Mouse (Mus musculus) ZHBTc4 (cell line): ENCODE measurements around the gene Mybl2.

Source experiments
- DNase-seq: peaks from one replicate; pipeline ENCODE4 v3.0.0-alpha.2; 2011; ENCODE audit warnings: low read depth, low spot score

Mybl2 gene

DNA sequence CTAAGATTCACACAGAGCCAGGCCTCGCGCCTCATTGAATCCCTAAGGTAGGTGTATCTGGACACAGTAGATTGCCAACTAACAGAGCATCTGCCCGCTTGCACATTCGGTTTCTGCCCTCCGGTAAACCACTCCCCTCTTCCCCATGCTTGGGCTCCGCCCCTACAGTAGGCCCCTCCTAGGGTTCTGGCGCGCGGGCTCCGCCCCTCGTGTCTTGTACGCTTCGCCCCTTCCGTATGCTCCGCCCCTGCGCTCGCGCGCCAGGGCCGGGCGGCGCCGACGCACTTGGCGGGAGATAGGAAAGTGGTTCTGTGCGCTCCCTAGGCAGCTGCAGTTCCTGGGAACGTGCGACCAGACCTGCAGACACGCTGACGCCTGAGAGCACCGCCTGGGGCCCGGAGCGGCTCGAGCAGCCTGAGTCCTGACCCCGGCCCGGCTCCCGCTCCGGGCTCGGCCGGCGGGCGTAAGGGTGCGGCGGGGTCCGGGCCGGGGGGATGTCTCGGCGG, at the start of gene Mybl2:
TSS of gene Mybl2 (plus strand) at position 353 of the 506 bp plus-strand sequence.
- peak; percentile 99 for DNase-seq

DNA sequence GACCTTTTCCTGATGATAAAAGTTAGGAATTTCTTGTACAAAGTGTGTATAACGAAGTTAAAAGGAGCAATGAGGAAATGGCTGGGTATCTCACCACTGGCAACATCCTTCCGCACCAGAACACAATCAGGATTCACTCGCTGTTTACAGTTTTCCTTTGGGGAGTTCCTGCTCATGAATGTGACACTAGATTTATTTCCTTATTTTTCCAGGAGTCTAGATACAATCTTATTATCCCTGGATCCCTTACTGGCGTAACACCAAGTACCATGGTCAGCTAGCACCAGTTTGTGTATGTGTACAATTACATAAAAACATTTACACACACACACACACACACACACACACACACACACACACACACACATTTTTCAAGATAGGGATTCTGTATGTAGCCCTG, 47.2 kb upstream of the Mybl2 start:
- no peak for DNase-seq

DNA sequence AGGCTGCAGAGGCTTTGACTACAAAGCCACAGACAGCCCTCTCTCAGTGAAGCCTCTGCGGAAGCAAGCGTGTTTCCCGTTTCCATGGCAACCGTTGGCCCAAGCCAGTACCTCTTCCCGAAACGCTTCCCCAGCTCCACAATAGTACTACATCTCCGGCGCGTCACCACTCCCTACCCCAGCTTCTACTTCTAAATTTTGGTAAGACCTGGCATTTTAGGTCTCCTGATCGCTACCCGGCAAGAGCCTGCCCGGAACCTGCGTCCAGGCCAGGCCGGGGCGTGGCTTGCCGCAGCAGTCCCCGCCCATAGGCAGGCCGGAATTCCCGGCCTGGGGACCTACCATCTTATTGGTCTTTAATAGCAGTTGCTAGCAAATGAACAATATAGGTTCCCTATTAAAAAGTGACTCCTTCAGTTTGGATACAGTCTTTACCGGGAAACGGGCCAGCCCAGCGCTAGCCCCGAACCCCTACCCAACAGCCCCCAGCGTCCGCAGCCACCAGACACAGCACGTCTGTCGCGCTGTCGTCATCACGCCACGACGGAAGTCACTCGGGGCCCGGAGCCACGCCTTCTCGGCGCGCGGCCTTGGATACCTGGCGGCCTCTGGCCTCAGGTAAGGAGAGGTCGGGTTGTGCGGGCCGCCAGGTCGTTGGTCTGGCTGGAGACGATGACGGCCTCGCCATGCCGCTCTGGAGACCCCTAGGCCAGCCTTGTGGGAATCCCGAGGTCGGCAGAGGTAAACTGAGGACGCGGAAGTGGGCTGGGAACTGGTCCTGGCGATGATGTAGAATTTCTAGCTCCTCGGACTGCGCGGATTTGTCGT, 37.4 kb upstream of the Mybl2 start, which contains the start of gene Ift52:
TSS of gene Ift52 (plus strand) at position 439 of the 828 bp plus-strand sequence.
- DNase-seq = peak; percentile 94

DNA sequence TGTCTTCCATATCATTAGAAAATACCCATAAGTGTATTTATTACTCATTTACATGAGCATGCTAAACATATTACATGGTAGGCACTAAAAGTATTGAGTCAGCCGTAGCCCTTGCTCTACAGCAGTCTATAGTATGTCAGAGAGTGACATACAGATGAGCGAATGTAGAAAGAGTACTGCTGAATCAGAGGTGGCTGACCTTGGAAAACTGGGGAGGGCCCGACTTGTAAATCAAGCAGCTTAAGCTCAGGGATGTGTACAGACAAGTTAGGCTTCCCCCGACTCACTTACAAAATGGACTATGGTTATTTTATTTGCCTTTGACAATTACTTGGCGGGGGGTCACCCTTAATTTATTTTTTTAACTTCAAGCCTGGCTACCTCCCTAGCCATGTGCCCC, 23.2 kb upstream of the Mybl2 start:
- peak; percentile 90 for DNase-seq

DNA sequence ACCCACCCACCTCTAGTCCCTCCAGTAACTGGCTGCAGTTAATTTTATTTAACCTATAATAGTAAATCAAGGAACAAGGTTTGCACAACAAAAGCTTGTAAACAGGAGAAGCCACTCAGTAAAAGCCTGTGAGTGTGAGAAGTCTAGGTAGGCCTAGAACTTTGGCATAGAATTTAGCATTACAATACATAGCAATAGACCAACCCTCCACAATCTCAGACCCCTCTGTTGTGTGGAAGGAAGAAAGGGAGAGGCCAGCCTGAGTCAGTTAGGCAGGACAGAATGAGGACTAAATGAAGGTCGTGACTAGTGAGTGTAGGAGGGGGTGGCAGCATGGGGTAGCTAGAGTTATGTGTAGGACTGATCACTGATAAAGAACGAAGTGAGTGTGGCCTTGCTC, 22.7 kb upstream of the Mybl2 start:
- peak; percentile 96 for DNase-seq

DNA sequence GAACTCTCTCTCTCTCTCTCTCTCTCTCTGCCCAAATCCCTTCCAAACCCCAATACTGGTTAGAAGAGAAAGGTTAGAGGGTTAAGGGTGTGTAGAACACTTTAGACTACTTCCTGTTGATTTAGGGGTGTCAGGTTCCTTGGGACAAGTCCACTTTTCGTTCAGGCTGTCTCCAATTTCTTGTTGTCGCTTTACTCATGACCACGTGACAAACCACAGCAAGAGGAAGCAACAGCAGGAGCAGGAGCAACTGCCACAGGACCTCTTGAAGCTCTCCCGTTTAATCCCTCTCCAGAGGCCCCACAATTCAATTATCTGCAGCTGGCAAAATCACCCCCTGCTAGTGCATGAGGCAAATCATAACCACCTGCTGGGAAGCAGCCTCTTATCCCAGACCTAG, 21.9 kb upstream of the Mybl2 start:
- DNase-seq = peak; percentile 68

DNA sequence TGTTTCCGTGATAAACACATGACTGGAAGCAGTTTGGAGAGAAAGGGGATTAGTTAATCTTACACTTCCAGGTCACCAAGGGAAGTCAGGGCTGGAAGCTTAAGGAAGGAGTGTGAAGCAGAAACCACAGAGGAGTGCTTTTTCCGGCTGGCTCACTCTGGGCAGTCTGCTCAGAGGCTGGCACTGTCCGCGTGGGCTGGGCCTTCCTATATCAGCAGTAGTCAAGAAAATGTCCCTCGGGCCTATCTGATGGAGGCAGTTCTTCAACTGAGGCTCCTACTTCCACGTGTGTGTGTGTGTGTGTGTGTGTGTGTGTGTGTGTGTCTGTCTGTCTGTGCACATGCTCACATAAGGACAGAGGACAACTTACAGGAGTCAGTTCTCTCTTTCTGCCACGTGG, 14.5 kb upstream of the Mybl2 start:
- no peak for DNase-seq

DNA sequence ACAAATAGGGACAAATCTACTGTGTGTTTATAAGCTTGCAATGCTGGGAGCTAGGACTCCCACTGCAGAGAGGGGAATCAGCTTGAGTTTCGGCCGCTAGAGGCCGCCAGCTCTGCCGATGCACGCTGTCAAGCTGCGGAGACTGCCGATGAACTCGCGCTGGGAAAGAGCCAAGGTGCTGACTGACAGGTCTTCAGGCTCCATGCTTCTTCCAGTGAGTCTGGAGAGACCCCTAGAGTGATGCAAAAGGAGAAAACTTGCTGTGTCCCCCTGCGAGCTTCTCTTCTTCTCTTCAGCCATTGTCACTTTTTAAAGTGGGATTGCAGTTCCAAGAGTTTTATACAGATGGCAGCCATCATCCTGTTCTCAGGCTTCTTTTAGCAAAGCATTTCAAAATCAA, 6.4 kb upstream of the Mybl2 start:
- DNase-seq = peak; percentile 89

DNA sequence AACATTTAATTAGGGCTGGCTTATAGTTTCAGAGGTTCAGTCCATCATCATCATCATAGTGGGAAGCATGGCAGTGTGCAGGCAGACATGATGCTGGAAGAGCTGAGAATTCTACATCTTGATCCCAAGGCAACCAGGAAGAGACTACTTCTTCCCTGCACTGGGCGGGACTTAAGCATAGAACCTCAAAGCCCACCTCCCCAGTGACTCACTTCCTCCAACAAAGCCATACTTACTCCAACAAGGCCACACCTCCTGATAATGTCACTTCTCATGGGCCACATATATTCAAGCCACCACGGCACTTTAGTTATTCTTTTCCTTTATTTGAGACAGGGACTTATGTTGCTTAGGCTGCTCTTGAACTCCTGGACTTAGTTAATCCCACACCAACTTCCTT, 5.4 kb upstream of the Mybl2 start:
- no peak for DNase-seq

DNA sequence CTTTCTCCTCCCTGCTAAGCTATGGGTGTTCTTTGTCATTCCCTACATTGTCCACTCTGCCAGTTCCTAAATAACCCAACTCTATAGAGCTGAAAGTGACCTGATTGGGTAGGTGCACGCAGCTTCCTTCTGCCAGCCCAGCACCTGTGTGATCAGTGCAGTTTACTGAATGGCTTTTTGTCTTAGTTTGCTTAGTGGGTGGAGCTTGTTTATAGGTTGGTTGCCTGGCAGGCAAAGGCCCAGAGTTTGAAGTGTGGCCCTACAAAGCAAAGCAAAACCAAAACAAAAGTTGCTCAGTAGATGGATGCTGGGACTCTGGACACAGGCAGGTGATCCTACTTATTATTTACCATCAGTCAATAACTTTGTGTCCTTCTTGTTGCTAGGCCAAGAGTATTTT, 2.8 kb upstream of the Mybl2 start:
- DNase-seq = peak; percentile 92

DNA sequence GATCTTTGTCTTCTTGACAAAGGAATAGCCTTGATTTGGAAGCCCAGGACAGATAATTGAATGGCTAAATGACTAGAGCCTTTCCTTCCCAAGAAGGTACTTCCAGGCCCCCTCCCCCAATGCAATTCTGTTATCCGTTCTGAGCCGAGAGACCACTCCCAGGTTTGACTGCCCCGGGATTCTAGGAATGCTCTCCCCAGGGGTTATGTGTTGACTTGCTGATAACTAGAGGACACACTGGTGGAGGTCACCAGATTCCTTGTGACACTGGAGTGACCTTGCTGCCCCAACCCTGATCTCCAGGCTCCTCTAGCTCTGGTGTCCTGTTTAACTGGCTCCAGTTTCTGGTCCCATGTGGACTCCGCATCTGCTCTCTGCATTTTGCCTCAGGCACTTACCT, 2.4 kb upstream of the Mybl2 start:
- DNase-seq = peak; percentile 97

DNA sequence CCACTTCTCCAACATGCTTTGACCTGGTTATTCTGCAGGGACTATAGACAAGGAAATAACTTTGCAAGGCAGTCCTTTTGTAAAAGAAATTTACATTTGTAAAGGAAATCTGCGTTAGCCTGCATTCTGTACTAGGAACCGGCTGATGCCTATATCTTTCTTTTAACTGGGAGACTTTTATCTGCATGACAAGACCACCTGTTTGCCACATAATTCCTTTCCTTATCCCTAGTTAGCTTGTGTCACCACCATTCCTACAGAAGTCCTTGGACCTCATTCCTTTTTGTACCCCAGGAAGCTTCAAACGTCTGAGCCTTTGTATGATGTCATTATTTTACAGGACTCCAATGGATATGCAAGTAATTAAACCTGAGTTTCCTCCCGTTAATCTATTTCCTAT, 1.7 kb upstream of the Mybl2 start:
- DNase-seq = no peak

DNA sequence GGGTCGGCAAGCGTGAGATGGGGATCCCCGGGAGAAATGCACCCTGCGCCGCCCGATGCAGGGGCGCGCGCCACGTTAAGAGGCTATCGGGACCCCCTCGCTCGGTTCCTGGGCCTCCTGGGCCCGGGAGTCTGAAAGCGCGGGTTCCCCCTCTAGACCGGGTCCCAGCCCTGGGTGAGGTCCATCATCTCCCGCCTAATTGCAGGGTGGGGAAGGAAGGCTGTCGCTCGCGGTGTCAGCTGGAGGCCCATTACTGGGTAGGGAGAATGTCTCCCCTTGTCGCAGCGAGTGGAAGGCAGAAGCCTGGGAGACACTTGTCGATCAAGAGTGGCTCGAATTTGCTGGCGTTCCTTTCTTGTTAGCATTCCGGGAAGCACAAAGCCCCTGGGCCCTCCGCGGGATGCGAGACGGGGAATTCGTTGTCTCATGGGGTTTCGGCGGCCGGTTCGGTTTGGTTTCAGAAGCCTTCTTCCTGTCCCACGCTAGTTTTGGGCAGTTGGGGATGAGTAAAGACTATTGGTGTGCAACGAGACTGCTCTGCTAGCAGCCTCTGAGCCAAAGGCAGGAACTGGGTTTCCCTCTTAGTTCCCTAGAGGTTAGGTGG, 506 bp downstream of the Mybl2 start:
- no peak for DNase-seq

DNA sequence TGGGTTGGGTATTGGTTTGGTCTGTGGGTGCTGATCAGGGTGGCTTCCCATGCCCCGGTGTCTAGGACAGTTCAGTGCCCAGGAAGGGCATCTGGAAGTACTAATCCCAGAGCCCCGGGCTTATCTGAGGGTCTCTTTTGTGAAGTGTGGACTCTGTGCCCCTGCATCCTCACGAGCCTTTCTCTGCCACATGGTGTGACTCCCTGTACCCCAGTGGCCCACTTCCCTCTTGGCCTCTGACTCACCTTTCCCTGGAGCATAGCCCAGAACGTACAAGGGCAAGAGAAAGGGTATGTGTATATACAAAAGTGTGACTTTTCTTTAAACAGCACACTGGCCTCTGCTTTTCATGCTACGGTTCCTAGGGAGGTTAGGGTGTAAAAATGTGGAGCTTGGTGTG, 1.2 kb downstream of the Mybl2 start:
- no peak for DNase-seq

DNA sequence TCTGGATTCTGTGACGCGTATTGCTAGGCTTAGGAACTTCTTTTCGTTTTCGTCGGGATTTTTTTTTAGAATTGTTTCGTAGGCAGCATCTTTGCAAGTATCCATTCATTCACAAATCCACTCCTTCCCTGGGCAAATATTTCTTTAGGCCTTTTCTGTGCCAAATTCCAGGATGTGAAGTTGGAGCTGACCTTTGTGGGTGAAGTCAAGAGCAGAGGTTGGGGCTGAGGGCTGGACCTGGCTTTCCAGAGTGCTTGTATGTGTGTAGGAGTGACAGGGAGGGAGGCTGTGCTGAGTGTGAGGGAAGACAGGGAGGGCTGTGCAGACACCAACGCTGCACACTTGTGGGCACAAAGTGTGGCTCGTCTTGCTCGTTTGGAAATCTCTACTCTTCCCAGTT, 2.1 kb downstream of the Mybl2 start:
- DNase-seq = no peak

DNA sequence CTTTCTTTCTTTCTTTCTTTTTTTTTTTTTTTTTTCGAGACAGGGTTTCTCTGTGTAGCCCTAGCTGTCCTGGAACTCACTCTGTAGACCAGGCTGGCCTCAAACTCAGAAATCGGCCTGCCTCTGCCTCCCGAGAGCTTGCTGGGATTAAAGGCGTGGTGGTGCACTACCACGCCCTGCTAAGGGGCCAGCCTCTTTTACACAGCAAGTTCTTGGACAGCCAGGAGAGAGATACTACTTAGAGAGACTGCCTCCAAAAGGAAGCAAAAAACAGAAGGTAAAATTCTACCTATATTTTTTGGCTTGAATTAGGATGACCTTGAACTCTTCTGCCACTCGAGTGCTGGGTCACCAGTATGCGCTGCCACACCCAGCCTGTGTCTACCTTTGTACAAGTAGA, 4.5 kb downstream of the Mybl2 start:
- DNase-seq = peak; percentile 80

DNA sequence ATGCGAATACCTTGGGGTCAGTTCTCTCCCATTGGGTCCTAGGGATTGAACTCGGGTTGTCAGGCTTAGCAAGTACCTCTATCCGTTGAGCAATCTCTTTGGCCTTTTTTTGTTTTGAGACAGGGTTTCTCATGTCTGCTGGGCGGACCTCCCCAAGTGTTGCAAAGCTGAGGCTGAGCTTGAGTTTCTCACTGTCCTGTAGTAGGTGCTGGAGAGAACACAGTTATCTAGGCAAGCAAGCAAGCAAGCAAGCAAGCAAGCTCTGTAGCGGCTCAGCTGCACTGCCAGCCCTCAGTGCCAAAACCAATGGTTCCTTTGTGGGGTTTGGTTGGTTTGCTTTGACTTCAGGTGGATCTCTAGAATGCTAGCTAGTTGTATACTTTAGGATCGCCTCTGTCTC, 6.1 kb downstream of the Mybl2 start:
- DNase-seq = no peak

DNA sequence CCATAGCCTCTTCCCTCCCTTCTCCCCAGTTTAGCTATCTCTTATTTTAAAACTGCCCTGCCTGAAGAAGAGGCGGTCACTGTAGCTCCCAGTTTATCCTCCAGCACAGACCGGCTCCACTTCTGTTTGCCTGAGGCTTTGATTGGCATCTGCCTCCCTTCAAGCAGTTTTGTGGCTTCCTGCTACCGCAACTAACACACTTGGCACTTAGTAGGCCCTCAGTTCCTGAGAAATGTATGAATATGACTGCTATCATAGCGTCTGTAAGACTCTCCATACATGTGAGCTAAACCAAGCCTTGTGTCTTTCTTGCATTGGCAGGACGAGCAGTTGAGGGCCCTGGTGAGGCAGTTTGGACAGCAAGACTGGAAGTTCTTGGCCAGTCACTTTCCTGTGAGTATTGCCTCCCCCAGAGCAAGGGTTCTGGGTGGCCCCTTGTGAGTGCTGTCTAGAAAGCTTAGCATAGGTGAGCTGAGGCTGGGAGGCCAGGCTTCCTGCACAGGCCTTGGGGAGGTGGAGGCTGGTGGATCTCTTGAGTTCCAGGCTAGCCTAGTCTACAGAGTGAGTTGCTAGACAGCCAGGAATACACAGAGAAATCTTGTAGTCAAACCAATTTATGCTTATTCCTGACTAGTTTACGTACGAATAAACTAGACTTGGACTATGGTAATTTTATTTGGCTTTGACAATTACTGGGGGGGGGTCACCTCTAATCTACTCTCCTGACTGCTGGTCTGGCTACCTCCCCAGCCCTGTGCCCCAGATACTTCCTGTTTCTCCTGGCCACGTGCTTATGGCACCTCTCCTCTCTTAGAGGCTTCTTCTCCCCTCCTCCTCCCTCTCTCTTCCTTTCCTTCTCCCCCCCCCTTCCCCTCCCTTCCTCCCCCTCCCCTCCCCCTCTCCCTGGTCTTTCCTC, 7.0 kb downstream of the Mybl2 start:
- DNase-seq = peak; percentile 72

DNA sequence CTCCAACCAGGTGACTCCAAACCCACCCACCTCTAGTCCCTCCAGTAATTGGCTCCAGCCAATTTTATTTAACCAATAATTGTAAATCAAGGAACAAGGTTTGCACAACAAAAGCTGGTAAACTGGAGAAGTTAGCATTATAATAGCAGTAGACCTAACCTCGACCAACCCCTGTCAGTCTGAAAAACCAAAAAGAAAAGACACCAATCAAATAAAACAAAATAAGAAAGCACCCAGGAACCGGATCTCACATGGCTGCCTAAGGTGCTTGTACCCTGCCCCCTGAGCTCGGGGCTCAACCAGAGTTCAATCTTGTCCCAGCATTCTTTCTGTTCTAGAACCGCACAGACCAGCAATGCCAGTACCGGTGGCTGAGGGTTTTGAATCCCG, 7.6 kb downstream of the Mybl2 start:
- peak; percentile 95 for DNase-seq

DNA sequence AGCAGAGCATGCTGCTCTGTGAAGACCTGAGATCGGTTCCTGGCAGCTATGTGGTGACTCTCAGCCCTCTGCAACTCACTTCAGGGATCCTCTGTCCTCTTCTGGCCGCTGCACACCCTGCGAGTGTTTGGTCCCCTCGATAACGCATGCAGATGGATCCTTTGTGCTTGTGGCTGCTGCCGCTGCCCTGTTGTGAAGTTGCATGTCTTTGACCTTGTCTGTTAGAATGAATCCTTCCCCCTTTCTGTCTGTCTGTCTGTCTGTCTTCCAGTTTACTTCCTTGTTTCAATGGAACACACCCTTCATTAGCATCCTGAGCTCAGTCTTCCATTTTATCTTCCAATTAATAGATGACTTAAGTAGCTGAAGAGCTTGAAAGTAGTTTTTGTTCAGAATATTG, 11.8 kb downstream of the Mybl2 start:
- peak; percentile 75 for DNase-seq

DNA sequence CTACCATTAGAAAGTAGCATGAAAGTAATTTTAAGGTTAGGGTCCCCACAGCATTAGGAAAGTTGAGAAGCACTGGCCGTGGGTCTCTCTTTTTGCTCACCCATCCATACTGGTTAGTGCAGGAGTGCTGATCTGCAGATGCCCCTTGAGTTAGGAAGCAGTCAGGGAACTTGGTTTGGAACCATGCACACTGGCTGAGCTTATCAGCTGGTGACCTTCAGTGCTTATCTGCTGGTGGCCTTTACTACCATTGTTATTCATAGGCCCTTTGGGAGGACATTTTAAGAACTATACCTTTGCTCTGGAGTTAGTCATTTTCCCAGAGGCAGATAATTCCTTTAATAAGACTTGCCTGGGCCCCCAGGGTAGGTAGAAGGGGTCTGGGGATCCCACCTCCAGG, 12.7 kb downstream of the Mybl2 start:
- DNase-seq = no peak

DNA sequence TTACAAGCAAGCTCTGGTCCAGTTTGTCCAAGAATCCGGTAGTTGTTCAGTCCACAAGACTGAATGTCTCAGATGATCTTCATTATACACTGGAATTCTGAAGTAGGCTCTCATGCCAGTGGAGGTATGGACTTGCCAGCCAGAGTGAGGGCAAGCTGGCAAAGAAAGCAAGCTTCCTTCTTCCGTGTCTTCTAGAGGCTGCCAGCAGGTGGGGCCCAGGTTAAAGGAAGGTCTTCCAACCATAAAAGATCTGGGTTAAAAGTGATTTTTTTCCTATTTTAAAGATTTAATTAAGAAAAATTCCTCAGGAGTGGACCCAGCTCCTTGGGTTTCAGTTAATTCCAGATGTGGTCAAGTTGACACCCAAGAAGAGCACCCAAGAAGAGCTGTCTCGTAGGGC, 15.7 kb downstream of the Mybl2 start:
- DNase-seq = no peak
